Mouse (Mus musculus) forebrain, embryonic 16.5 days (tissue): Measurements from ENCODE around the gene Mast4. TPM values are rescaled to one million over a fixed set of nuclear protein-coding genes. Genes with fewer than 3 reads are reported as not detected.

Experiments used
- ATAC-seq: fragments of 200-750 bp; cut with Nextera tagmentation; 2 replicates; pipeline ENCODE4 v1.8.0; 2017; ENCODE audit warnings: mild to moderate bottlenecking, moderate library complexity
- H3K27ac ChIP-seq: fragments of 300-500 bp; sonication (generic); 2 replicates; pipeline ENCODE4 v1.5.1; 2014; ENCODE audit warnings: low read length, control low read depth
- H3K27me3 ChIP-seq: fragments of 300-500 bp; sonication (generic); replicated peaks from 2 replicates; pipeline ENCODE4 v1.6.1; 2014; ENCODE audit warnings: low read length; ENCODE audit not compliant: control insufficient read depth, insufficient read depth
- H3K36me3 ChIP-seq: fragments of 300-500 bp; sonication (generic); 2 replicates; pipeline ENCODE4 v1.6.1; 2014; ENCODE audit not compliant: control insufficient read depth, insufficient read depth
- H3K4me1 ChIP-seq: fragments of 300-500 bp; sonication (generic); replicated peaks from 2 replicates; pipeline ENCODE4 v1.6.1; 2014; ENCODE audit warnings: low read length; ENCODE audit not compliant: control insufficient read depth, insufficient read depth
- H3K4me2 ChIP-seq: fragments of 300-500 bp; sonication (generic); 2 replicates; pipeline ENCODE4 v1.6.1; 2014; ENCODE audit warnings: mild to moderate bottlenecking, low read length, control low read depth
- H3K4me3 ChIP-seq: fragments of 300-500 bp; sonication (generic); replicated peaks from 2 replicates; pipeline ENCODE4 v1.5.1; 2014; ENCODE audit warnings: mild to moderate bottlenecking, low read length, control low read depth
- H3K9ac ChIP-seq: fragments of 300-500 bp; sonication (generic); replicated peaks from 2 replicates; pipeline ENCODE4 v1.6.1; 2014; ENCODE audit warnings: low read depth, low read length, control low read depth
- H3K9me3 ChIP-seq: fragments of 300-500 bp; sonication (generic); 2 replicates; pipeline ENCODE4 v1.6.1; 2016; ENCODE audit warnings: low read length; ENCODE audit not compliant: control insufficient read depth
- WGBS: fragments of 180-500 bp; shearing (Covaris S2); extraction: QIAGEN DNeasy Blood & Tissue Kit; methylation state at CpG from one replicate; pipeline ENCODE4 v1.1.7; 2014; 5-methylcytosine and 5-hydroxymethylcytosine counted together
- polyA plus RNA-seq: library from polyadenylated mRNA; unstranded; fragments of >200 nt; fragmentation: Nextera tagmentation; extraction: Ambion mirVana; gene quantifications from 2 replicates; pipeline ENCODE4 v1.2.1, GENCODE M21; 2015

Mast4 gene
- polyA plus RNA-seq, 1 experiment from 2014 or later, result 15.7 TPM

DNA sequence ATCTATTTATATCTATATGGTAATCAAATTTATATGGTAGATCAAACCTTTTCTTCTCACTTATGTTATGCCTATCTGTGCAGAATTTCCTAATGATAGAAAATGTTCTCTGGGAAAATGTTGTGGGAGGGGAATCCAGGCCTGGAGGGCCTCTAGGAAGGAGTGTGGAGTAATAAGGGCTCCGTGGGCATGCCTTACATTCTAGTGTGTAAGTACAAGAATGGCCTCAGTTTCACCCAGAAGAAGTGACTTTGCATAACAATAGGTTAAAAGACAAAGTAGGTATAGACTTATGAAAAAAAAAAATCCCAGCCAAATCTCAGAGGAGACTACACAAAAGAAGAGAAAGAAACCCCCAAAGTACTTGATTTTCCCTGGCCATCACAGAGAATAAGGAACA lies 320.1 kb downstream of the Mast4 start:
- H3K4me3 ChIP-seq, result no peak overlapping the region
- WGBS, result 24% methylated on average over 1 of the region's 1 CpGs
- no peaks in the 10 kb centered on the region for H3K9me3 ChIP-seq
- no peak overlapping the region for H3K27ac ChIP-seq
- H3K9ac ChIP-seq, result no peak overlapping the region
- no peak for ATAC-seq
- H3K4me2 ChIP-seq, result no peak overlapping the region
- no peaks in the 10 kb centered on the region for H3K4me1 ChIP-seq
- no peaks in the 10 kb centered on the region for H3K27me3 ChIP-seq
- no peaks in the 10 kb centered on the region for H3K36me3 ChIP-seq

DNA sequence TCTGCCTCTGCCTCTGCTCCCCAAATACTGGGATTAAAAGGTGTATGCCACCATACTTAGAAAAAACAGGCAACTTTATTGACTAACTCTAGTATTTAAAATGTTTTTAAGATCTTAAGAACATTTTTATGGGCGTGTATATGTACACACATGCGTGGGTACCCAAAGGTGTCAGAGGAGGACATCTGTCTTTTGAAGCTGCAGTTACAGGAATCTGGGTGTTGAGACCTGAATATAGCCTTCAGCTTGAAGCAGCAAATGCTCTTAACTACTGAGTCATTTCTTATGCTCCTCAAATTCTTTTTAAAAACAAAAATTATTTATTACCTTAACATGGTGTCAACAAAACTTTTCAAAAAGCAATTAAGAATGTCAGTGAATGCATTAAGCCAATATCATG lies 329.1 kb downstream of the Mast4 start:
- no peaks in the 10 kb centered on the region for H3K4me1 ChIP-seq
- no peak overlapping the region for H3K4me3 ChIP-seq
- no peak for ATAC-seq
- H3K4me2 ChIP-seq, result no peak overlapping the region
- no peak overlapping the region for H3K9ac ChIP-seq
- WGBS, result 96% methylated on average over 2 of the region's 2 CpGs
- H3K9me3 ChIP-seq, result no peaks in the 10 kb centered on the region
- H3K36me3 ChIP-seq, result no peaks in the 10 kb centered on the region
- H3K27ac ChIP-seq, result no peak overlapping the region
- H3K27me3 ChIP-seq, result no peaks in the 10 kb centered on the region

GRCm38 (mm10) chr13:103001831-103002230 lies 332.5 kb downstream of the Mast4 start:
- Histone ChIP-seq H3K4me1 (no peaks in the 10 kb centered on the region), H3K4me2 (no peak overlapping the region), H3K36me3 (no peaks in the 10 kb centered on the region), H3K9me3 (no peaks in the 10 kb centered on the region), H3K4me3 (no peak overlapping the region), H3K9ac (no peak overlapping the region), H3K27me3 (no peaks in the 10 kb centered on the region), H3K27ac (no peak overlapping the region)
- WGBS, result 89% methylated on average over 1 of the region's 1 CpGs
- ATAC-seq, result no peak

DNA sequence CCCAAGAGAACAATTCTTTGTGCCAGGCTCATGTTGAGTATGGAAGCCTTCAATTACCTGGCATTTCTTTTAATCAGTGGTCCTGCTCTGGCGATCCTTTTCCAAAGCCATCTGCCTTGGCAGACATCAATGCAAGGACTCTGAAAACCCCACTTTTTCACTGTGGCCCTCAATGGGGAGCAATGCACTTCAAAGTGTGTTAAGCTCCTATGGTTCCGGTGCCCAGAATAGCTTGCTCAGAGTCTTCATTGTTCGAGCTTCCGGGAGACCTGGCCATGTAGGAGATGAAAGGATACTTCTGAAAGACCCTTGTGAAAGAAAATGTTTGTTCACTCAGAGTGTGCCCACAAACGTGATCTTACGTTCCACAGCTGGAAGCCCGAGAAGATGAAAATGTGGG lies 333.4 kb downstream of the Mast4 start:
- Histone ChIP-seq H3K27ac (no peak overlapping the region), H3K9ac (no peak overlapping the region), H3K9me3 (no peaks in the 10 kb centered on the region), H3K36me3 (no peaks in the 10 kb centered on the region), H3K4me1 (no peaks in the 10 kb centered on the region), H3K4me3 (no peak overlapping the region), H3K4me2 (no peak overlapping the region), H3K27me3 (no peaks in the 10 kb centered on the region)
- ATAC-seq, result no peak
- 12% methylated on average over 7 of the region's 7 CpGs for WGBS

DNA sequence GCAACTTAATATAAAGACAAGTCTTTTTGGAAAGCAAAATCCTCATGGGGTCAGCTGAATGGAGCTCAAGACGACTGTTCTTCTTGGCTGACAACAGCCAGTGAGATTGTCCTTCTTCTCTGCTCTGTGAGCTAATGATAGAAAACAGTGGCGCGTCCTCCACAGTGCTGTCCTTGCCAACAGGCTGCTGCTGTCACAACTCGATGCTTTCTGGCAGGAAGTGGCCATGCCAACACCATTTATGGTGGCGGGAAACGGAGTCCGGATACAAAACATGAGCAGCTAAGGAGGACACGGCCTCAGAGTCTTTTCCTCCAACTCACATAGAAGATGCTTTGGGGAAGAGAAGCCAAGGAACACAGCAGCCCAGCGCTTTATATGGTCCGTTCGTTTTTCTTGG lies 340.2 kb downstream of the Mast4 start:
- no peak for ATAC-seq
- H3K4me2 ChIP-seq, result no peak overlapping the region
- H3K4me1 ChIP-seq, result no peaks in the 10 kb centered on the region
- H3K9me3 ChIP-seq, result no peaks in the 10 kb centered on the region
- H3K4me3 ChIP-seq, result no peak overlapping the region
- 86% methylated on average over 11 of the region's 11 CpGs for WGBS
- H3K36me3 ChIP-seq, result no peaks in the 10 kb centered on the region
- H3K27me3 ChIP-seq, result no peaks in the 10 kb centered on the region
- H3K9ac ChIP-seq, result no peak overlapping the region
- H3K27ac ChIP-seq, result no peak overlapping the region

GRCm38 (mm10) chr13:102992680-102993423 lies 341.4 kb downstream of the Mast4 start:
- H3K4me1 ChIP-seq, result no peaks in the 10 kb centered on the region
- H3K9ac ChIP-seq, result no peak overlapping the region
- no peak overlapping the region for H3K4me2 ChIP-seq
- H3K27me3 ChIP-seq, result no peaks in the 10 kb centered on the region
- no peak for ATAC-seq
- H3K9me3 ChIP-seq, result no peaks in the 10 kb centered on the region
- H3K4me3 ChIP-seq, result no peak overlapping the region
- H3K36me3 ChIP-seq, result no peaks in the 10 kb centered on the region
- H3K27ac ChIP-seq, result no peak overlapping the region
- 88% methylated on average over 7 of the region's 7 CpGs for WGBS

DNA sequence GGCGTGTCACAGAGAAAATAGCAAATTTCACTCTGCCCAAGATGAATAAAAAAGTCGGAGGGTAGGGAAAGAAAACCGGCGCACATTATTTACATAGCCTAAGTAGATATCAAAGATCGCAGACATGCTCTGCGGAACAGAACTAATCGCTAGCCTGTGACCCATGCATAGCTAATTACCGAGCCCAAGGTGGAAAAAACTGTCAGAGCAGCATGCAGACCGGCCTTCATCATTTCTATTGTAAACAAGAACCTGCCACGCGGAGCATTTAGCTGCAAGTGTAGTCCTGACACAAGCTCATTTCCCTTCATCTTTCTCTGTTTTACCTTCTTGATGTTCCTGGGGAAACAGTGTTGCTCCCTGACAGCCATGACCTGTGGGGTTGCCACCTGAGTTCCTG lies 342.4 kb downstream of the Mast4 start:
- Histone ChIP-seq H3K4me2 (no peak overlapping the region), H3K36me3 (no peaks in the 10 kb centered on the region), H3K27ac (no peak overlapping the region), H3K4me3 (no peak overlapping the region), H3K27me3 (no peaks in the 10 kb centered on the region), H3K9ac (no peak overlapping the region), H3K9me3 (no peaks in the 10 kb centered on the region), H3K4me1 (no peaks in the 10 kb centered on the region)
- ATAC-seq, result no peak
- WGBS, result 53% methylated on average over 11 of the region's 11 CpGs

DNA sequence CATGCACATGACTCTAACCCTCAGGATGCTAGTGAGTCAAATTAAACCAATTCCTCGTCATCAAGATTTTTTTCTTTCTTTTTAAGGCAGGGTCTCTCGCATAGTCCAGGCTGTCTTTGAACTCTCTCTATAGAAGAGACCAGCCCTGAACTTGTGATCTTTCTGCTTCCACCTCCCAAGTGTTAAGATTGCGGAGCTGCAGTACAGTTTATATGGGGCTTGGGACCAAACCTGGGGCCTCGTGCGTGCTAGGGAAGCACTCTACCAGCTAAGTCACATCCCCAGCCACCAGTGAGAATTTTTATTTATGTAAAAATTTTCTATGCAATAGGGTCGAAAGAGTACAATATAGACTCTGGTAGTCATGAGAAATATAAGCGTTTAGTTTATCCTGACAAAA lies 343.1 kb downstream of the Mast4 start:
- no peak overlapping the region for H3K4me3 ChIP-seq
- no peaks in the 10 kb centered on the region for H3K27me3 ChIP-seq
- ATAC-seq, result no peak
- H3K36me3 ChIP-seq, result no peaks in the 10 kb centered on the region
- H3K9me3 ChIP-seq, result no peaks in the 10 kb centered on the region
- no peak overlapping the region for H3K4me2 ChIP-seq
- 91% methylated on average over 7 of the region's 7 CpGs for WGBS
- no peaks in the 10 kb centered on the region for H3K4me1 ChIP-seq
- H3K9ac ChIP-seq, result no peak overlapping the region
- H3K27ac ChIP-seq, result no peak overlapping the region

DNA sequence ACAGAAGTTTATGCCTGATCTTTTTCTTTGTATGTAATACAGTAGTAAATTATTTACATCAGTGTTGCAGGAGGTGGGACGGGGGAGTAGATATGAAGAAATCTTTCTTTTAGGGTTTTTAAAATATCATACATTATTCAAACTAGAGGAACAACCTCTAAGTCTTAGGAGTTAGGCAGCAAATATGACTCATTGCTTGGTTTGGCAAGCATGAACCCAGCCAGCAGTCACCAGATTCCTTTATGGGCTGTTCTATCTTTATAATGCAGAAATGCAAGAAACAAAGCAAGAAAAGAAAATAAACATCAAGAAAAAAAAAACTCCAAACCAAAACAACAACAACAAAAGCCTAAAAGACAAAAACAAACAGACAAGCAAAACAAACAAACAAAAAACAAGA lies 344.2 kb downstream of the Mast4 start:
- Histone ChIP-seq H3K27me3 (no peaks in the 10 kb centered on the region), H3K9ac (no peak overlapping the region), H3K4me1 (no peaks in the 10 kb centered on the region), H3K36me3 (no peaks in the 10 kb centered on the region), H3K27ac (no peak overlapping the region), H3K4me3 (no peak overlapping the region), H3K9me3 (no peaks in the 10 kb centered on the region), H3K4me2 (no peak overlapping the region)
- no peak for ATAC-seq
- WGBS, result 91% methylated on average over 1 of the region's 1 CpGs

GRCm38 (mm10) chr13:102989616-102990015 lies 344.7 kb downstream of the Mast4 start:
- 81% methylated on average over 11 of the region's 11 CpGs for WGBS
- no peaks in the 10 kb centered on the region for H3K27me3 ChIP-seq
- no peaks in the 10 kb centered on the region for H3K36me3 ChIP-seq
- H3K9ac ChIP-seq, result no peak overlapping the region
- H3K9me3 ChIP-seq, result no peaks in the 10 kb centered on the region
- no peak for ATAC-seq
- no peak overlapping the region for H3K4me3 ChIP-seq
- H3K4me2 ChIP-seq, result no peak overlapping the region
- no peak overlapping the region for H3K27ac ChIP-seq
- H3K4me1 ChIP-seq, result no peaks in the 10 kb centered on the region
